Mouse (Mus musculus): ENCODE data around the gene Fam129a. TPM values are rescaled to one million over a fixed set of nuclear protein-coding genes. Genes with fewer than 3 reads are reported as not detected.

The Fam129a gene
- polyA plus RNA-seq, 1 experiment from 2014 or later, result 1.3 TPM

GRCm38 (mm10) chr1:151697901-151698641 is 127.1 kb downstream of the Fam129a start:
- Histone ChIP-seq H3K4me3 (ENCODE audit: low read depth, low read length) (no peak overlapping the region), H3K4me2 (ENCODE audit: low read depth, low read length, severe bottlenecking) (no peak overlapping the region), H3K27me3 (ENCODE audit: control insufficient read depth, insufficient read depth, low read length) (no peaks in the 10 kb centered on the region), H3K27ac (ENCODE audit: low read depth, low read length) (no peak overlapping the region), H3K9me3 (ENCODE audit: control insufficient read depth, low read length) (no peaks in the 10 kb centered on the region), H3K9ac (ENCODE audit: low read length) (no peak overlapping the region), H3K4me1 (replicated peaks; ENCODE audit: control insufficient read depth, insufficient read depth, low read length) (no peaks in the 10 kb centered on the region), H3K36me3 (ENCODE audit: control insufficient read depth, insufficient read depth, low read length) (no peaks in the 10 kb centered on the region)
- 84% methylated on average over 7 of the region's 7 CpGs for WGBS
- no peak for DNase-seq (ENCODE audit: low spot score)
- ATAC-seq (replicated peaks; ENCODE audit: low FRiP score), result no peak

GRCm38 (mm10) chr1:151699363-151699762 is 128.4 kb downstream of the Fam129a start:
- ATAC-seq (replicated peaks; ENCODE audit: low FRiP score), result no peak
- H3K36me3 ChIP-seq (ENCODE audit: control insufficient read depth, insufficient read depth, low read length), result no peaks in the 10 kb centered on the region
- H3K4me1 ChIP-seq (replicated peaks; ENCODE audit: control insufficient read depth, insufficient read depth, low read length), result no peaks in the 10 kb centered on the region
- no peaks in the 10 kb centered on the region for H3K27me3 ChIP-seq (ENCODE audit: control insufficient read depth, insufficient read depth, low read length)
- no peak overlapping the region for H3K9ac ChIP-seq (ENCODE audit: low read length)
- H3K4me3 ChIP-seq (ENCODE audit: low read depth, low read length), result no peak overlapping the region
- 89% methylated on average over 7 of the region's 7 CpGs for WGBS
- no peak overlapping the region for H3K27ac ChIP-seq (ENCODE audit: low read depth, low read length)
- H3K4me2 ChIP-seq (ENCODE audit: low read depth, low read length, severe bottlenecking), result no peak overlapping the region
- H3K9me3 ChIP-seq (ENCODE audit: control insufficient read depth, low read length), result no peaks in the 10 kb centered on the region
- no peak for DNase-seq (ENCODE audit: low spot score)

GRCm38 (mm10) chr1:151702816-151703215 is 131.8 kb downstream of the Fam129a start:
- H3K9ac ChIP-seq (ENCODE audit: low read length), result no peak overlapping the region
- ATAC-seq (replicated peaks; ENCODE audit: low FRiP score) (no peak), DNase-seq (ENCODE audit: low spot score) (no peak)
- H3K27me3 ChIP-seq (ENCODE audit: control insufficient read depth, insufficient read depth, low read length), result no peaks in the 10 kb centered on the region
- H3K9me3 ChIP-seq (ENCODE audit: control insufficient read depth, low read length), result no peaks in the 10 kb centered on the region
- 0 out of 2 replicates have a peak, but pooled peaks cover 2% of the 10 kb centered on the region for H3K4me1 ChIP-seq (replicated peaks; ENCODE audit: control insufficient read depth, insufficient read depth, low read length)
- H3K27ac ChIP-seq (ENCODE audit: low read depth, low read length), result no peak overlapping the region
- no peak overlapping the region for H3K4me3 ChIP-seq (ENCODE audit: low read depth, low read length)
- no peak overlapping the region for H3K4me2 ChIP-seq (ENCODE audit: low read depth, low read length, severe bottlenecking)
- 25% methylated on average over 1 of the region's 1 CpGs for WGBS
- H3K36me3 ChIP-seq (ENCODE audit: control insufficient read depth, insufficient read depth, low read length), result no peaks in the 10 kb centered on the region

- no peak overlapping the region for H3K27ac ChIP-seq (ENCODE audit: low read depth, low read length)
- no peak overlapping the region for H3K4me2 ChIP-seq (ENCODE audit: low read depth, low read length, severe bottlenecking)
- H3K36me3 ChIP-seq (ENCODE audit: control insufficient read depth, insufficient read depth, low read length), result no peaks in the 10 kb centered on the region
- 0 out of 2 replicates have a peak, but pooled peaks cover 2% of the 10 kb centered on the region for H3K4me1 ChIP-seq (replicated peaks; ENCODE audit: control insufficient read depth, insufficient read depth, low read length)
- peak; percentile 85 for DNase-seq (ENCODE audit: low spot score)
- H3K27me3 ChIP-seq (ENCODE audit: control insufficient read depth, insufficient read depth, low read length), result no peaks in the 10 kb centered on the region
- 43% methylated on average over 11 of the region's 11 CpGs for WGBS
- peak; percentile 80 for ATAC-seq (replicated peaks; ENCODE audit: low FRiP score)
- H3K4me3 ChIP-seq (ENCODE audit: low read depth, low read length), result no peak overlapping the region
- no peak overlapping the region for H3K9ac ChIP-seq (ENCODE audit: low read length)
- no peaks in the 10 kb centered on the region for H3K9me3 ChIP-seq (ENCODE audit: control insufficient read depth, low read length)
Observed at GRCm38 (mm10) chr1:151705723-151706396, 134.9 kb downstream of the Fam129a start.

- DNase-seq (ENCODE audit: low spot score) (no peak), ATAC-seq (replicated peaks; ENCODE audit: low FRiP score) (no peak; the same call in 1 of the 2 replicates)
- no peak overlapping the region for H3K4me2 ChIP-seq (ENCODE audit: low read depth, low read length, severe bottlenecking)
- 0 out of 2 replicates have a peak, but pooled peaks cover 2% of the 10 kb centered on the region for H3K4me1 ChIP-seq (replicated peaks; ENCODE audit: control insufficient read depth, insufficient read depth, low read length)
- H3K4me3 ChIP-seq (ENCODE audit: low read depth, low read length), result no peak overlapping the region
- H3K9ac ChIP-seq (ENCODE audit: low read length), result no peak overlapping the region
- H3K27ac ChIP-seq (ENCODE audit: low read depth, low read length), result no peak overlapping the region
- WGBS, result 82% methylated on average over 3 of the region's 3 CpGs
- H3K9me3 ChIP-seq (ENCODE audit: control insufficient read depth, low read length), result no peaks in the 10 kb centered on the region
- no peaks in the 10 kb centered on the region for H3K36me3 ChIP-seq (ENCODE audit: control insufficient read depth, insufficient read depth, low read length)
- no peaks in the 10 kb centered on the region for H3K27me3 ChIP-seq (ENCODE audit: control insufficient read depth, insufficient read depth, low read length)
Observed at GRCm38 (mm10) chr1:151706397-151706752, 135.4 kb downstream of the Fam129a start.

- 0 out of 2 replicates have a peak, but pooled peaks cover 2% of the 10 kb centered on the region for H3K4me1 ChIP-seq (replicated peaks; ENCODE audit: control insufficient read depth, insufficient read depth, low read length)
- no peaks in the 10 kb centered on the region for H3K27me3 ChIP-seq (ENCODE audit: control insufficient read depth, insufficient read depth, low read length)
- DNase-seq (ENCODE audit: low spot score), result no peak
- no peaks in the 10 kb centered on the region for H3K9me3 ChIP-seq (ENCODE audit: control insufficient read depth, low read length)
- 82% methylated on average over 13 of the region's 13 CpGs for WGBS
- no peak for ATAC-seq (replicated peaks; ENCODE audit: low FRiP score)
- no peak overlapping the region for H3K27ac ChIP-seq (ENCODE audit: low read depth, low read length)
- H3K36me3 ChIP-seq (ENCODE audit: control insufficient read depth, insufficient read depth, low read length), result no peaks in the 10 kb centered on the region
- no peak overlapping the region for H3K4me2 ChIP-seq (ENCODE audit: low read depth, low read length, severe bottlenecking)
- no peak overlapping the region for H3K9ac ChIP-seq (ENCODE audit: low read length)
- no peak overlapping the region for H3K4me3 ChIP-seq (ENCODE audit: low read depth, low read length)
Observed at GRCm38 (mm10) chr1:151708966-151709733, 138.2 kb downstream of the Fam129a start.

- H3K9ac ChIP-seq (ENCODE audit: low read length), result no peak overlapping the region
- WGBS, result 86% methylated on average over 2 of the region's 2 CpGs
- H3K27me3 ChIP-seq (ENCODE audit: control insufficient read depth, insufficient read depth, low read length), result no peaks in the 10 kb centered on the region
- H3K27ac ChIP-seq (ENCODE audit: low read depth, low read length), result no peak overlapping the region
- H3K4me2 ChIP-seq (ENCODE audit: low read depth, low read length, severe bottlenecking), result no peak overlapping the region
- H3K4me3 ChIP-seq (ENCODE audit: low read depth, low read length), result no peak overlapping the region
- DNase-seq (ENCODE audit: low spot score) (no peak), ATAC-seq (replicated peaks; ENCODE audit: low FRiP score) (no peak)
- H3K9me3 ChIP-seq (ENCODE audit: control insufficient read depth, low read length), result no peaks in the 10 kb centered on the region
- 0 out of 2 replicates have a peak, but pooled peaks cover 2% of the 10 kb centered on the region for H3K4me1 ChIP-seq (replicated peaks; ENCODE audit: control insufficient read depth, insufficient read depth, low read length)
- no peaks in the 10 kb centered on the region for H3K36me3 ChIP-seq (ENCODE audit: control insufficient read depth, insufficient read depth, low read length)
Observed at GRCm38 (mm10) chr1:151709734-151710022, 138.7 kb downstream of the Fam129a start.

GRCm38 (mm10) chr1:151710424-151711055 is 139.6 kb downstream of the Fam129a start:
- ATAC-seq (replicated peaks; ENCODE audit: low FRiP score) (no peak), DNase-seq (ENCODE audit: low spot score) (no peak)
- 71% methylated on average over 5 of the region's 5 CpGs for WGBS
- Histone ChIP-seq H3K36me3 (ENCODE audit: control insufficient read depth, insufficient read depth, low read length) (no peaks in the 10 kb centered on the region), H3K9ac (ENCODE audit: low read length) (no peak overlapping the region), H3K27ac (ENCODE audit: low read depth, low read length) (no peak overlapping the region), H3K4me3 (ENCODE audit: low read depth, low read length) (no peak overlapping the region), H3K27me3 (ENCODE audit: control insufficient read depth, insufficient read depth, low read length) (no peaks in the 10 kb centered on the region), H3K4me2 (ENCODE audit: low read depth, low read length, severe bottlenecking) (no peak overlapping the region), H3K4me1 (replicated peaks; ENCODE audit: control insufficient read depth, insufficient read depth, low read length) (0 out of 2 replicates have a peak, but pooled peaks cover 2% of the 10 kb centered on the region), H3K9me3 (ENCODE audit: control insufficient read depth, low read length) (no peaks in the 10 kb centered on the region)
